Mouse (Mus musculus): Measurements from ENCODE around the gene Epb41l1. TPM values are rescaled to one million over a fixed set of nuclear protein-coding genes. Genes with fewer than 3 reads are reported as not detected.

The Epb41l1 gene
- polyA plus RNA-seq, 1 experiment from 2014 or later = 4.0 TPM

DNA sequence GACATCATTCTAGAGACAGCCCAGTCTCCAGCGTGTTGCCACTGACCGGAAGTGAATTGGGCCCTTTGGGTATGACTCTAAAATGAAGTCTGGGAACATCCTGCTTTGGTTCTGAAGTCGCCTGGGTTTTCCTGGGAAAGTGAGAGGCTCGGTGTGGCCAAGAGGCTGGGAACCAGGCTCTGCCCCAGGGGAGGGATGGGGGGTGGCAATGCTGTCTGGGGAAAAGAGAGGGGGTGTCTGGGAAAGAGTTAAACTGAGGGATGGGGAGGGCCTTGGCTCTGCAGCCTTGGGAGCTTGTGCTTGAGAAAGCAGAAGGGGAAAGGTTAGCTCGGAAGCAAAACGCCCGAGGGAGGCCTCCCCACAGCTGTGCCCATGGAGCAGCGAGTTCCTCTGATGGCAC, 53.0 kb downstream of the Epb41l1 start:
- 59% methylated on average over 8 of the region's 8 CpGs for WGBS
- Histone ChIP-seq H3K9ac (ENCODE audit: low read depth, low read length) (no peak overlapping the region), H3K27ac (replicated peaks; ENCODE audit: low read depth, low read length) (no peak overlapping the region), H3K9me3 (ENCODE audit: control insufficient read depth, low read length) (no peaks in the 10 kb centered on the region), H3K27me3 (replicated peaks; ENCODE audit: control insufficient read depth, insufficient read depth, low read length) (no peaks in the 10 kb centered on the region), H3K4me1 (ENCODE audit: control insufficient read depth, insufficient read depth, low read length) (peaks cover 26% of the 10 kb centered on the region), H3K36me3 (ENCODE audit: control insufficient read depth, insufficient read depth, low read length) (no peaks in the 10 kb centered on the region), H3K4me2 (ENCODE audit: low read depth, low read length) (no peak overlapping the region), H3K4me3 (ENCODE audit: low read depth, low read length) (no peak overlapping the region)
- DNase-seq (ENCODE audit: low spot score) (no peak), ATAC-seq (ENCODE audit: low read depth) (no peak)

DNA sequence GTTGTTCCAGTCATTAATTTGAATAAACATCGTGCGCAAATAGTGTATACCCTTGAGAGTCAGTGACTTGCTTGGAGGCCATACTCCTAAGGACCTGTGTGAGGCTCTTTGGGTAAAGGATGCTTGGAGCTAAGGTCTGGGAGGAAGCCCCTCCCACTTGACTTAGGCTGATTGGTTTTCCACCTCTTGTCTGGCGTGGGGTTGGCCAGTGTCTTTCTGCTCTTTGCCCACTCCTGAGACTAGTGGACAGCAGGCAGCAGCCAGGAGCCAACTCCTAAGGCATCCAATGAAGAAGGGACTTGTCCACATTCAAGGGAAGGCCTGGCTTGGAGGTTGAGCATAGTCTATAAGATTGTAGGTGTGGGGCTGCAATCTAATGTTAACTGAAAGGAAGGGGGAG, 53.4 kb downstream of the Epb41l1 start:
- no peak overlapping the region for H3K27ac ChIP-seq (replicated peaks; ENCODE audit: low read depth, low read length)
- ATAC-seq (ENCODE audit: low read depth) (no peak), DNase-seq (ENCODE audit: low spot score) (no peak)
- H3K36me3 ChIP-seq (ENCODE audit: control insufficient read depth, insufficient read depth, low read length) = no peaks in the 10 kb centered on the region
- H3K4me3 ChIP-seq (ENCODE audit: low read depth, low read length) = no peak overlapping the region
- H3K4me1 ChIP-seq (ENCODE audit: control insufficient read depth, insufficient read depth, low read length) = peaks cover 26% of the 10 kb centered on the region
- H3K27me3 ChIP-seq (replicated peaks; ENCODE audit: control insufficient read depth, insufficient read depth, low read length) = no peaks in the 10 kb centered on the region
- WGBS = 50% methylated on average over 3 of the region's 3 CpGs
- no peaks in the 10 kb centered on the region for H3K9me3 ChIP-seq (ENCODE audit: control insufficient read depth, low read length)
- H3K9ac ChIP-seq (ENCODE audit: low read depth, low read length) = no peak overlapping the region
- H3K4me2 ChIP-seq (ENCODE audit: low read depth, low read length) = peak overlapping the region; percentile 88; the same call in 1 of the 2 replicates

DNA sequence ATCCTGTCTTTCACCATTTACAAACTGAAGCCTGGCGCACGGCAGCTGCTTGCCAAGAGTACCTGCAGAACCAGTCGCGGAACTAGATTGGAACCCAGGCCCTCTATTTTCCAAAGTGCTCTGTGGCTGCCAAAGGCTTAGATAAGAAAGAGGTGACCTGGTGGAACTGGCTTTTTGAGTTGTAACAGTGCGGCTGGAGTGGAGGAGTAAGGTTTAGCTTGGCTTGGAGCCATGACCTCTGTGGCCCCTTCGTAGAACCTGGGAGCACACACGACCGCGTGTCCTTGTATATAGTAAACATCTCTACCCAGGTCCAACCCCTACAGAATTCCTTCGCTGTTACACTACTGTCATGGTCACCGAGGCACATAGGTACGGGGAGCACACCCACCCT, 54.2 kb downstream of the Epb41l1 start:
- WGBS = 20% methylated on average over 12 of the region's 12 CpGs
- Histone ChIP-seq H3K27ac (replicated peaks; ENCODE audit: low read depth, low read length) (peak overlapping the region; percentile 69), H3K4me3 (ENCODE audit: low read depth, low read length) (peak overlapping the region; percentile 68), H3K36me3 (ENCODE audit: control insufficient read depth, insufficient read depth, low read length) (no peaks in the 10 kb centered on the region), H3K9me3 (ENCODE audit: control insufficient read depth, low read length) (no peaks in the 10 kb centered on the region), H3K27me3 (replicated peaks; ENCODE audit: control insufficient read depth, insufficient read depth, low read length) (no peaks in the 10 kb centered on the region), H3K9ac (ENCODE audit: low read depth, low read length) (peak overlapping the region; percentile 82), H3K4me2 (ENCODE audit: low read depth, low read length) (peak overlapping the region; percentile 88), H3K4me1 (ENCODE audit: control insufficient read depth, insufficient read depth, low read length) (peaks cover 26% of the 10 kb centered on the region)
- DNase-seq (ENCODE audit: low spot score) = peak; percentile 60
- ATAC-seq (ENCODE audit: low read depth) = peak; percentile 28

DNA sequence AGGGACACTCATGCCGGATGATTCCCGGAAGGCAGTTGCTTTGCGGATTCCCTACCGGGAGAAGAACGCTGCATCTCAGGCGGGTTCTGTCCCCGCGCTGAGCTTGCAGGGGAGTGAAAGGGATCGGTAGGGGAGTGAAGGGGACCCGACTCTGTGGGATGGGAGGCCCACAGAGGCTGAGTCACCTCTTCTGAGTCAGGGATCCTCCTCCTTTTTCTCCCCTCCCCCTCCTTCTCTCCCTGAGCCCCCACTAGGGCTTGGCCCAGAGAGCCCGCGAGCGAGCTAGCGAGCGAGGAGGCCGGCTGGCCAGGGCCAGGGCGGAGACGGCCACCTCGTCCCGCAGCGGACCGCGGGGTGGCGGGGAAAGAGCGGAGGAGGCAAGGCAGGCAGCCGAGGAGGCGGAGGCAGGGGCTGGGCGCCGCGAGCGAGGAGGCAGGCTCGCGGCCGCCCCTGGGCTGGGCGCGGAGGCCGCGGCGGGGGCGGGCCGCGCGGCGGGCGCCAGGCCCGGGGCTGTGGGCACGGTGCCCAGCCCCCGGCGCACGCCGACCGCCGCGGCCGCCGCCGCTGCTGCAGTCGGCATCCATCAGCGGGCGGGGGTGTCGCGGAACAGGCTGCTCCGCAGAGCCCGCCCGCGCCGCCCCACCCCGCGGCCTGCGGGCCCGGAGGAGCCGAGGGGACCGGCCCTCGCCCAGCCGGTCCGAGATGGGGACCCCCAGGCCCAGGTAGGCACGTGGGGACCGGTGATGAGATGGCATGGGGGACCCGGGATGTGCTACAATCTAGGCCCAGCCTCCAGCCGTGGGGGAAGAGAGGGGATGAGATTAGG, 54.8 kb downstream of the Epb41l1 start:
- H3K9me3 ChIP-seq (ENCODE audit: control insufficient read depth, low read length) = no peaks in the 10 kb centered on the region
- no peaks in the 10 kb centered on the region for H3K27me3 ChIP-seq (replicated peaks; ENCODE audit: control insufficient read depth, insufficient read depth, low read length)
- H3K27ac ChIP-seq (replicated peaks; ENCODE audit: low read depth, low read length) = peak overlapping the region; percentile 69
- peak overlapping the region; percentile 88 for H3K4me2 ChIP-seq (ENCODE audit: low read depth, low read length)
- H3K36me3 ChIP-seq (ENCODE audit: control insufficient read depth, insufficient read depth, low read length) = no peaks in the 10 kb centered on the region
- peak overlapping the region; percentile 68 for H3K4me3 ChIP-seq (ENCODE audit: low read depth, low read length)
- ATAC-seq (ENCODE audit: low read depth) (peak; percentile 79), DNase-seq (ENCODE audit: low spot score) (peak; percentile 83)
- peak overlapping the region; percentile 82 for H3K9ac ChIP-seq (ENCODE audit: low read depth, low read length)
- peaks cover 26% of the 10 kb centered on the region for H3K4me1 ChIP-seq (ENCODE audit: control insufficient read depth, insufficient read depth, low read length)
- WGBS = 1% methylated on average over 42 of the region's 80 CpGs

DNA sequence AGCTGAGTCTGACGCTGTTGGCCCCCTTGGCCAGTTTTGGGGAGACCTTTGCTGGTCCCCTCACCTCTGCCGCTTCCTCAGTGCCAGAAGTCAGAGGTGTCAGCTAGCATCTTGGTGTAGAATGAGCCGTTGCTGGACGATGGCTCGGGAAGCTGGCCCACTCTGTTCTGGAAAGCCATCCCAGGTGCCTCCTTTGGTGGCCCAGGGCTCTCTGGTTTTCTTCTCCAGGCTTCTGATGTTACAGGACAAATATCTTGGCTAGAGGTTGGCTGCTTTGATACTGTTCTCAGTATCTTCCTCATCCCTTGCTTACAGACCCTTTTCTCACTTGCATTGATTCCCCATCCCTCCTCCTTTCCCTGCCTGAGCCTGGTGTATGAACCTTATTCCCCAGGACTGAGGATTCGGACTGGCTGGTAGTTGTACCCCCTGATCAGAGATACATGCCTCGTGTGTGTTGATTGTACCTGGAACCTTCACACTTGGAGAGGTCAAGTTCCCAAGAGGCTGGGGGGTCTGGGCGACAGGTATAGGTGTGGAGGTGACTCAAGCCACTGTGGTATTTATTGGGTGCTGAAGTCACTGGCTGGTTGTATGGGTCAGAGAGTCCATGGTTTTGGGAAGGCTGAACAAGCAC, 55.5 kb downstream of the Epb41l1 start:
- peak overlapping the region; percentile 68 for H3K4me3 ChIP-seq (ENCODE audit: low read depth, low read length)
- H3K27me3 ChIP-seq (replicated peaks; ENCODE audit: control insufficient read depth, insufficient read depth, low read length) = no peaks in the 10 kb centered on the region
- H3K27ac ChIP-seq (replicated peaks; ENCODE audit: low read depth, low read length) = peak overlapping the region; percentile 69
- peaks cover 26% of the 10 kb centered on the region for H3K4me1 ChIP-seq (ENCODE audit: control insufficient read depth, insufficient read depth, low read length)
- no peak for DNase-seq (ENCODE audit: low spot score)
- no peak for ATAC-seq (ENCODE audit: low read depth)
- H3K9me3 ChIP-seq (ENCODE audit: control insufficient read depth, low read length) = no peaks in the 10 kb centered on the region
- peak overlapping the region; percentile 82 for H3K9ac ChIP-seq (ENCODE audit: low read depth, low read length)
- H3K36me3 ChIP-seq (ENCODE audit: control insufficient read depth, insufficient read depth, low read length) = no peaks in the 10 kb centered on the region
- 11% methylated on average over 8 of the region's 8 CpGs for WGBS
- peak overlapping the region; percentile 88 for H3K4me2 ChIP-seq (ENCODE audit: low read depth, low read length)

DNA sequence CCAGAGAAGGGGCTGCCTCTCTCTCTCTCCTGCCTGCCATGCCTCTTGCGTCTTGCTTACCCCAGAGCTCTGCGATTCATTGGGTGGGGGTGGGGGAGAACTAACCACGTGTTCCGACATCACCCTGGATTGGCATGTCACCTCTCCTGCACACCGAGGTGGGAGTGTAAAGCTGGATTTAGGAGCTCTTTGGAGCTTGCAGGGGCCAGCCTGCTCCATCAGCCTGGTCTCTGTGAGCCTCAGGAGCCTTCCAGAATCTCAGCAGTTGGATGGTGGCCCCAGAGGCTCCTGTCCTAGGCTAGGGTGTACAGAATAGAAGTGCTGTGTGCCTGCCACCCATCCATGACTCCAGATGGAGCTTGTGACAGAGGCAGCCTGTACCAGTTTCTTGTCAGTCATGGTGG, 56.0 kb downstream of the Epb41l1 start:
- ATAC-seq (ENCODE audit: low read depth) = no peak
- WGBS = 29% methylated on average over 5 of the region's 5 CpGs
- Histone ChIP-seq H3K4me3 (ENCODE audit: low read depth, low read length) (peak overlapping the region; percentile 68), H3K9ac (ENCODE audit: low read depth, low read length) (peak overlapping the region; percentile 82), H3K4me1 (ENCODE audit: control insufficient read depth, insufficient read depth, low read length) (peaks cover 26% of the 10 kb centered on the region), H3K36me3 (ENCODE audit: control insufficient read depth, insufficient read depth, low read length) (no peaks in the 10 kb centered on the region), H3K4me2 (ENCODE audit: low read depth, low read length) (peak overlapping the region; percentile 88), H3K27me3 (replicated peaks; ENCODE audit: control insufficient read depth, insufficient read depth, low read length) (no peaks in the 10 kb centered on the region), H3K9me3 (ENCODE audit: control insufficient read depth, low read length) (no peaks in the 10 kb centered on the region), H3K27ac (replicated peaks; ENCODE audit: low read depth, low read length) (no peak overlapping the region)
- DNase-seq (ENCODE audit: low spot score) = no peak

DNA sequence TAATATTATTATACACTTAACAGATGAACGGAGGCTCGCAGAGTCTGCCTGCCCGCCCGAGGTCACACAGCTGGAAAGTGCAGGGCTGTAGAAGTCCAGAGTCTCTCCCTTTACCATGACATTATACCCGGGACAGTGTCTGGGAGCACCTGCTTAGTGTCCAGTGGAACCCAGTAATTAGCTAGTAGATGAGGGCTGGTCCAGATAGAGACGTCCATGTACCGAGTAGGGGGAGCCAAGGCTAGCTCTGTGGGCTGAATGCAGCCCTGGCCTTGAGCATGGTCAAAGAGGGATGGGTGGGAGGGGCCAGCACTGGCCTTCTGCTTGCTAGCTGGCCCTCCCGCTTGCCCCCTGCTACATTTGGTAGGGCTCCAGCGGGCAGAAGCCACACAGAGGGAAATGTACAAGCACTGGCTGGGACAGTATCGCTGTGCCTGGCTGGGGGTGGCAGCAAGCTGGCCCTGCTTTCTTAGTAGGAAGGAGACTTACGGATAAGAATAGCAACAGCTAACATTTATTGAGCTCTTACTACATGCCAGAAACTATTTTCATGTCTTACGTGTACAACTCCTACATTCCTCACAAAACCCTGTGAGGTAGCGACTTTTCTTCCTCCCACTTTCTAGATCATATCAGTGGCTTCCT, 57.5 kb downstream of the Epb41l1 start:
- ATAC-seq (ENCODE audit: low read depth) = no peak
- WGBS = 79% methylated on average over 13 of the region's 13 CpGs
- Histone ChIP-seq H3K4me1 (ENCODE audit: control insufficient read depth, insufficient read depth, low read length) (peaks cover 26% of the 10 kb centered on the region), H3K27ac (replicated peaks; ENCODE audit: low read depth, low read length) (no peak overlapping the region), H3K4me3 (ENCODE audit: low read depth, low read length) (no peak overlapping the region), H3K9ac (ENCODE audit: low read depth, low read length) (no peak overlapping the region), H3K4me2 (ENCODE audit: low read depth, low read length) (no peak overlapping the region), H3K36me3 (ENCODE audit: control insufficient read depth, insufficient read depth, low read length) (no peaks in the 10 kb centered on the region), H3K27me3 (replicated peaks; ENCODE audit: control insufficient read depth, insufficient read depth, low read length) (no peaks in the 10 kb centered on the region), H3K9me3 (ENCODE audit: control insufficient read depth, low read length) (no peaks in the 10 kb centered on the region)
- DNase-seq (ENCODE audit: low spot score) = no peak

DNA sequence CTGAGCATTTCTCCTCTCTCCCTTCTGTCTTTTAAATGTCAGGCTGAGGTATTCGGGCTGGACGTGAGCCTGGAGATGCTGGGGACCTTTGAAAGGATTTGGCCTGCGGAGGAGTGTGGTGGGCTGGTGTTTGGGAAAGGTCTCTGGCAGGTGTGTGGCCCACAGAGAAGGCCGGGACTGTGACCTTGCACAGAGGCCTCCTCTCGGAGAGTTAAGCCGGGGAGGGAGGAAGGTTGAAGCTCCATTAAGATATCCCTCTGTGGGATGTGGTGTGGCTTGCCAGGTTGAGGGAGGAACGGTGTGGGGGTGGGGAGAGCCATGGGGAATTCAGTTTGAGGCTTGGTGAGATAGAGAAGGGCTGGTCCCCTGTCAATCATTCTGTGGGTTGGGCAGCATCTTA, 59.1 kb downstream of the Epb41l1 start:
- no peak for DNase-seq (ENCODE audit: low spot score)
- WGBS = 64% methylated on average over 7 of the region's 7 CpGs
- no peak overlapping the region for H3K9ac ChIP-seq (ENCODE audit: low read depth, low read length)
- H3K27ac ChIP-seq (replicated peaks; ENCODE audit: low read depth, low read length) = no peak overlapping the region
- ATAC-seq (ENCODE audit: low read depth) = no peak
- H3K4me3 ChIP-seq (ENCODE audit: low read depth, low read length) = no peak overlapping the region
- H3K27me3 ChIP-seq (replicated peaks; ENCODE audit: control insufficient read depth, insufficient read depth, low read length) = no peaks in the 10 kb centered on the region
- no peaks in the 10 kb centered on the region for H3K9me3 ChIP-seq (ENCODE audit: control insufficient read depth, low read length)
- H3K4me1 ChIP-seq (ENCODE audit: control insufficient read depth, insufficient read depth, low read length) = peaks cover 16% of the 10 kb centered on the region
- no peaks in the 10 kb centered on the region for H3K36me3 ChIP-seq (ENCODE audit: control insufficient read depth, insufficient read depth, low read length)
- H3K4me2 ChIP-seq (ENCODE audit: low read depth, low read length) = no peak overlapping the region
